Mouse (Mus musculus): ENCODE data around the gene Rad51d.

DNA sequence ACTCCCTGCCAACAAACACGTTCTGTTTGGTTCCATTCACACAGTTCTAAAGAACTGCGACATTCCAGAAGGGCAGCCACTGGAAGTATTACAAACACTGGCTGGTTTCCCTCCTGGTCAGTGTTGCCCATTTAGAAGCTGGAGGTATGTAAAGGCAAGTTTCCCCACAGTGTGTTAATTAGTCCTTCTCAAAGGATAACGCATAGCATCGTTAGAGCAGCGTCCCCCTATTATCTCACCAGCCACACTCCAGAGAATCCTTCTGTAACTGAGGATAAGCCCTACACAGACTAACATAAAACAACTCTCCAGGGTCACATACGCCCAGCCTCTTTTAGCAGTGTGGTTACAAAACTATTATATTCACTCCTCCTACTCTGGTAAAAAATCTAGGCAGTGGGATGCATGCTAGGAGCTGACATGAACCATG, 42.8 kb downstream of the Rad51d start:
- TF ChIP-seq GATA1 (IDR thresholded peaks at IDR 0.05; ENCODE audit: borderline replicate concordance, low read length) (no peak), FLI1 (IDR thresholded peaks at IDR 0.05; ENCODE audit: low read length) (no peak)
